Mouse (Mus musculus) ES-E14 (cell line): ENCODE measurements around the gene Slc44a2. TPM values are rescaled to one million over a fixed set of nuclear protein-coding genes. Genes with fewer than 3 reads are reported as not detected.

ENCODE experiments used
- DNase-seq: peaks from one replicate; pipeline ENCODE4 v3.0.0-alpha.2; 2013; ENCODE audit warnings: low read depth, low spot score
- H3K27ac ChIP-seq: 2 replicates; pipeline ENCODE4 v1.5.1; 2012; ENCODE audit warnings: low read depth, mild to moderate bottlenecking, low read length, moderate library complexity, mixed read lengths; ENCODE audit not compliant: poor library complexity, insufficient read depth, severe bottlenecking
- H3K36me3 ChIP-seq: 2 replicates; pipeline ENCODE4 v1.6.1; 2012; ENCODE audit warnings: mild to moderate bottlenecking, low read length, moderate library complexity, mixed read lengths; ENCODE audit not compliant: control insufficient read depth, poor library complexity, insufficient read depth, severe bottlenecking
- H3K4me1 ChIP-seq, 2 experiments: fragments of 150-350 bp in 1 of 2; sonication (generic) in 1 of 2; 2 replicates each; pipeline ENCODE4 v1.6.1; 2012; ENCODE audit warnings: low read length in 2 of 2, mild to moderate bottlenecking in 1 of 2, mixed read lengths in 1 of 2; ENCODE audit not compliant: control insufficient read depth in 2 of 2, insufficient read depth in 2 of 2, poor library complexity in 1 of 2
- H3K4me3 ChIP-seq, 2 experiments: fragments of 150-350 bp in 1 of 2; sonication (generic) in 1 of 2; 2 replicates each; pipeline ENCODE4 v1.5.1; 2012; ENCODE audit warnings: low read length in 2 of 2, low read depth in 1 of 2, mild to moderate bottlenecking in 1 of 2, mixed read lengths in 1 of 2; ENCODE audit not compliant: insufficient read depth in 1 of 2, poor library complexity in 1 of 2, severe bottlenecking in 1 of 2
- H3K9ac ChIP-seq: 2 replicates; pipeline ENCODE4 v1.6.1; 2012; ENCODE audit warnings: low read depth, mild to moderate bottlenecking, low read length, mixed read lengths; ENCODE audit not compliant: poor library complexity, insufficient read depth, severe bottlenecking
- H3K9me3 ChIP-seq: fragments of 150-350 bp; sonication (generic); 2 replicates; pipeline ENCODE4 v1.6.1; 2012; ENCODE audit warnings: low read depth, mild to moderate bottlenecking, low read length; ENCODE audit not compliant: control insufficient read depth, insufficient read depth
- CHD2 ChIP-seq: IDR thresholded peaks from 2 replicates; pipeline ENCODE4 v1.6.1; 2014; ENCODE audit warnings: mild to moderate bottlenecking, low read depth, low read length, inconsistent platforms
- HCFC1 ChIP-seq: IDR thresholded peaks from 2 replicates; pipeline ENCODE4 v1.6.1; 2012; ENCODE audit warnings: low read length, inconsistent platforms, borderline replicate concordance; ENCODE audit not compliant: insufficient read depth
- MAFK ChIP-seq: IDR thresholded peaks from 2 replicates; pipeline ENCODE4 v1.6.1; 2014; ENCODE audit warnings: mild to moderate bottlenecking, low read depth, low read length, inconsistent platforms; ENCODE audit not compliant: insufficient read depth
- ZC3H11A ChIP-seq: IDR thresholded peaks from 2 replicates; pipeline ENCODE4 v1.6.1; 2012; ENCODE audit warnings: low read depth, mild to moderate bottlenecking, inconsistent platforms, low read length, borderline replicate concordance
- ZNF384 ChIP-seq: IDR thresholded peaks from 2 replicates; pipeline ENCODE4 v1.6.1; 2012; ENCODE audit warnings: low read depth, low read length, inconsistent platforms
- in situ Hi-C, 2 experiments: fragments of 600-800 bp; cut with MboI; formaldehyde crosslinking; loops; one replicate each; pipeline ENCODE4 v1.15.1; 2025; ENCODE audit warnings: low sequenced_read_pairs in 2 of 2, inconsistent platforms in 1 of 2; ENCODE audit not compliant: unreplicated experiment in 2 of 2
- total RNA-seq: library from RNA; depleted of rRNA; stranded (reverse); fragments of 300-350 nt; gene quantifications from 2 replicates; pipeline ENCODE4 v1.2.3, GENCODE M21; 2012

The Slc44a2 gene
- total RNA-seq, 1 experiment: 46.0 TPM

- in situ Hi-C loops: no loop called here
- no peak for TF ChIP-seq HCFC1
- TF ChIP-seq ZC3H11A: no peak
- no peak for TF ChIP-seq CHD2
- no peak for TF ChIP-seq ZNF384
- no peak for TF ChIP-seq MAFK
- Histone ChIP-seq H3K9ac (no peak overlapping the region), H3K27ac (no peak overlapping the region), H3K4me1 (peaks cover 9 to 17% of the 10 kb centered on the region in 2 experiments), H3K4me3 (no peak overlapping the region), H3K9me3 (no peaks in the 10 kb centered on the region), H3K36me3 (peaks cover 15% of the 10 kb centered on the region)
- DNase-seq: no peak
Observed at GRCm38 (mm10) chr9:21372508-21372907, 52.0 kb downstream of the Slc44a2 start.

GRCm38 (mm10) chr9:21379195-21379594 is 58.7 kb downstream of the Slc44a2 start:
- H3K9ac ChIP-seq: no peak overlapping the region
- H3K9me3 ChIP-seq: no peaks in the 10 kb centered on the region
- no peak overlapping the region for H3K27ac ChIP-seq
- peaks cover 10 to 14% of the 10 kb centered on the region in 2 experiments for H3K4me1 ChIP-seq
- no peak overlapping the region for H3K4me3 ChIP-seq
- no peak for TF ChIP-seq ZC3H11A
- TF ChIP-seq ZNF384: no peak
- no peak for TF ChIP-seq MAFK
- no peak for TF ChIP-seq CHD2
- TF ChIP-seq HCFC1: no peak
- H3K36me3 ChIP-seq: peaks cover 13% of the 10 kb centered on the region
- in situ Hi-C loops: no loop called here
- no peak for DNase-seq

- H3K9ac ChIP-seq: no peak overlapping the region
- no peaks in the 10 kb centered on the region for H3K9me3 ChIP-seq
- peaks cover 13% of the 10 kb centered on the region for H3K36me3 ChIP-seq
- H3K4me3 ChIP-seq: no peak overlapping the region
- in situ Hi-C loops: no loop called here
- no peak for DNase-seq
- TF ChIP-seq ZNF384: no peak
- no peak overlapping the region for H3K27ac ChIP-seq
- H3K4me1 ChIP-seq: peaks cover 6 to 9% of the 10 kb centered on the region in 2 experiments; a peak in 2 of 4 replicates
Observed at GRCm38 (mm10) chr9:21380868-21381267, 60.4 kb downstream of the Slc44a2 start.

- TF ChIP-seq ZNF384: no peak
- no peak for TF ChIP-seq MAFK
- no peak for TF ChIP-seq HCFC1
- no peak for TF ChIP-seq CHD2
- TF ChIP-seq ZC3H11A: no peak
- Histone ChIP-seq H3K27ac (no peak overlapping the region), H3K9me3 (no peaks in the 10 kb centered on the region), H3K4me3 (no peak overlapping the region), H3K9ac (no peak overlapping the region), H3K36me3 (peaks cover 17% of the 10 kb centered on the region), H3K4me1 (peaks cover 0 to 2% of the 10 kb centered on the region in 2 experiments; a peak in 1 of 4 replicates)
- in situ Hi-C loops: no loop called here
- DNase-seq: no peak
Observed at GRCm38 (mm10) chr9:21383966-21384365, 63.5 kb downstream of the Slc44a2 start.

- no peaks in the 10 kb centered on the region for H3K9me3 ChIP-seq
- TF ChIP-seq ZNF384 (no peak), MAFK (no peak), ZC3H11A (no peak), HCFC1 (no peak), CHD2 (no peak)
- no peak overlapping the region for H3K27ac ChIP-seq
- no peak overlapping the region for H3K4me3 ChIP-seq
- in situ Hi-C loops: no loop called here
- peaks cover 76% of the 10 kb centered on the region for H3K36me3 ChIP-seq
- DNase-seq: no peak
- H3K4me1 ChIP-seq: no peaks in the 10 kb centered on the region
- no peak overlapping the region for H3K9ac ChIP-seq
Observed at GRCm38 (mm10) chr9:21392646-21393175, 72.2 kb downstream of the Slc44a2 start.
